Mouse (Mus musculus) heart, embryonic 13.5 days (tissue): ENCODE results near the gene Igsf21. TPM values are rescaled to one million over a fixed set of nuclear protein-coding genes. Genes with fewer than 3 reads are reported as not detected.

Source experiments
- ATAC-seq: fragments of 200-750 bp; cut with Nextera tagmentation; 2 replicates; pipeline ENCODE4 v1.8.0; 2017; ENCODE audit warnings: moderate TSS enrichment; ENCODE audit not compliant: insufficient number of reproducible peaks, low FRiP score, low TSS enrichment; ENCODE audit errors: extremely low read depth
- H3K27ac ChIP-seq: fragments of 300-500 bp; sonication (generic); replicated peaks from 2 replicates; pipeline ENCODE4 v1.5.1; 2015; ENCODE audit warnings: moderate library complexity, mild to moderate bottlenecking, inconsistent platforms
- H3K27me3 ChIP-seq: fragments of 300-500 bp; sonication (generic); replicated peaks from 2 replicates; pipeline ENCODE4 v1.6.1; 2015; ENCODE audit warnings: mild to moderate bottlenecking, inconsistent platforms
- H3K36me3 ChIP-seq: fragments of 300-500 bp; sonication (generic); 2 replicates; pipeline ENCODE4 v1.6.1; 2015; ENCODE audit warnings: mild to moderate bottlenecking, inconsistent platforms
- H3K4me1 ChIP-seq: fragments of 300-500 bp; sonication (generic); 2 replicates; pipeline ENCODE4 v1.6.1; 2015; ENCODE audit warnings: inconsistent platforms
- H3K4me2 ChIP-seq: fragments of 300-500 bp; sonication (generic); 2 replicates; pipeline ENCODE4 v1.6.1; 2015; ENCODE audit warnings: inconsistent platforms, mild to moderate bottlenecking, moderate library complexity
- H3K4me3 ChIP-seq: fragments of 300-500 bp; sonication (generic); 2 replicates; pipeline ENCODE4 v1.5.1; 2015; ENCODE audit warnings: moderate library complexity, mild to moderate bottlenecking, inconsistent platforms
- H3K9ac ChIP-seq: fragments of 300-500 bp; sonication (generic); 2 replicates; pipeline ENCODE4 v1.6.1; 2015; ENCODE audit warnings: inconsistent platforms, mild to moderate bottlenecking, moderate library complexity
- H3K9me3 ChIP-seq: fragments of 300-500 bp; sonication (generic); 2 replicates; pipeline ENCODE4 v1.6.1; 2016; ENCODE audit warnings: inconsistent platforms
- WGBS: fragments of 180-500 bp; shearing (Covaris S2); methylation state at CpG from one replicate; pipeline ENCODE4 v1.1.7; 2015; ENCODE audit warnings: mixed read lengths; 5-methylcytosine and 5-hydroxymethylcytosine counted together
- polyA plus RNA-seq: library from polyadenylated mRNA; unstranded; fragments of >200 nt; fragmentation: Nextera tagmentation; extraction: Ambion mirVana; gene quantifications from 2 replicates; pipeline ENCODE4 v1.2.1, GENCODE M21; 2015

The Igsf21 gene
- polyA plus RNA-seq, 1 experiment from 2014 or later, result 0.13 TPM

DNA sequence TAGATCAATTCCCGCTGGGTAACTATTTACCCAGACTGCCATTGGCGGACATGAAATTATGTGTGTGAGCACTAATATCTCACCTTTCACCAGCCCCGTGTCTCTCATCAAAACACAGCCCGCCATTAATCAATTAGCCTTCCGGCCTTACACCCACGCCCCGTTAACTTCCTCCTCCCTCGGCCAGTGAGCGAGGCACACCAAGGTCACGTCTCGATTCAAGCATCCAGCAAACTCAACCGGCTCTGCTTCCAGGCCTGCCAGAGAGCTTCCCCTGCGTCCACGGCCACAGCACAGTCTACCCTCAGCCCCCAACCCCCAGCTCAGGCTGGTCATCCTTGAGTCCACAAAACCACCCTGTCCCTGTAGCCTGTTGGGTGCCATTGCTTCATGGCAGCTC lies 32.2 kb downstream of the Igsf21 start:
- Histone ChIP-seq H3K9me3 (no peaks in the 10 kb centered on the region), H3K4me2 (no peak overlapping the region), H3K4me1 (no peaks in the 10 kb centered on the region), H3K9ac (no peak overlapping the region), H3K27me3 (peaks cover 42% of the 10 kb centered on the region), H3K36me3 (no peaks in the 10 kb centered on the region), H3K27ac (no peak overlapping the region), H3K4me3 (no peak overlapping the region)
- ATAC-seq, result no peak
- WGBS, result 51% methylated on average over 14 of the region's 14 CpGs

DNA sequence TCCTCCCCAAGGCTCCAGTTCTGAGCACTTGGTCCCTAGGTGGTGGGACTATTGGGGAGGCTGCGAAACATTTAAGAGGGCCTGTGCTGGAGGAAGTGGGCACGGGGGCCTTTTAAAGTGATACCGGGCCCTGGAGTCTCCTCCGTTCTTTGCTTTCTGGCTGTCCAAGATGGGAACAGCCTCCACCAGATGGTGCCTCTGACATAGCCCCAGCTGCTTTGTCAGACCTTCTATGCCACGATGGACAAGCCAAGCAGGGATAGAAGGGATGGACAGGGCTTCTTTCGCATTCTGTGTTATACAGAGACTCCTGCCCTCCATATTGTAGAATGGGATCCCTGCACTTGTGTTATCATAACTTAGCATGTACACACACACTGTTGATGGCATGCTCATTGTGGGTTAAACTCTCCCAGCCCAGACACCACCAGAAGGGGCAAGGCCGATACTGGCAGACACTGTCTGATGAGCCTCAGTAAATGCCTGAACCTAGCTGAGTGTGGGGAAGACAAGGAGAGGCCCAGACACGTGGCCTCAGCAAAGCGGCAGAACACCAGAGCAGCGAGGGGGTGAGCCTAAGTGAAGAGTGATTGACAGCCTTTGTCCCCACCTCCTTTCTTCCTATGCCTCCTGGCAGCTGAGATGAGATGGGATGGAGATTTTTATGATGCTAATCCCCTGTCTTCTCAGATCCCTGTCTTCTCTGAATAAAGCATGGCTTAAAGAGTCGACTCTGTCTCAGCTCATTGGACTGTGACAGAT lies 36.3 kb downstream of the Igsf21 start:
- 62% methylated on average over 11 of the region's 11 CpGs for WGBS
- Histone ChIP-seq H3K9me3 (no peaks in the 10 kb centered on the region; the same call in 1 of the 2 replicates), H3K27me3 (peaks cover 28% of the 10 kb centered on the region), H3K9ac (no peak overlapping the region), H3K27ac (no peak overlapping the region), H3K4me3 (no peak overlapping the region), H3K4me2 (no peak overlapping the region), H3K36me3 (no peaks in the 10 kb centered on the region), H3K4me1 (peaks cover 10% of the 10 kb centered on the region)
- ATAC-seq, result no peak

DNA sequence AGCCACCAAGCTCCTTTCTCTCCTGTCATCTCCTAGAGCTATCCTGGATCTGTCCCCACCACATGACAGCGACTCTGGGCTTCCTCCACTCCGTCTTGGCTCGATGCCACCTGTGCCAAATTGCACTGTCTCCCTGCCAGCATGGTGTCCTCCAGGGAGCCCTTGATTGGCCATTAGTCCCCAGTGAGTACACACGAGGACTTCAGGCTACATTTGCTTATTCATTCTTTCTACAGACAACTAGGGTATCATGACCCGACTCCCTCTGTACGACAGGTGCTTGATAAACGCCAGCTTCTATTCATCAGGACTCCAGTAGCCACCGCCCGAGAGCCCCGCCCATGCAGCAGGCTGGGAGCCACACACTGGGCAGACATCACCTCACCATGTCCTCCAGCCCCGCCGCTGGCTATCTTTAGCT lies 40.8 kb downstream of the Igsf21 start:
- no peak overlapping the region for H3K9ac ChIP-seq
- WGBS, result 36% methylated on average over 12 of the region's 12 CpGs
- no peak overlapping the region for H3K4me3 ChIP-seq
- peaks cover 16% of the 10 kb centered on the region for H3K4me1 ChIP-seq
- H3K27me3 ChIP-seq, result peaks cover 13% of the 10 kb centered on the region
- ATAC-seq, result no peak
- peak overlapping the region; percentile 24; the same call in 1 of the 2 replicates for H3K4me2 ChIP-seq
- H3K36me3 ChIP-seq, result no peaks in the 10 kb centered on the region
- no peaks in the 10 kb centered on the region; the same call in 1 of the 2 replicates for H3K9me3 ChIP-seq
- peak overlapping the region; percentile 13; the same call in 1 of the 2 replicates for H3K27ac ChIP-seq

DNA sequence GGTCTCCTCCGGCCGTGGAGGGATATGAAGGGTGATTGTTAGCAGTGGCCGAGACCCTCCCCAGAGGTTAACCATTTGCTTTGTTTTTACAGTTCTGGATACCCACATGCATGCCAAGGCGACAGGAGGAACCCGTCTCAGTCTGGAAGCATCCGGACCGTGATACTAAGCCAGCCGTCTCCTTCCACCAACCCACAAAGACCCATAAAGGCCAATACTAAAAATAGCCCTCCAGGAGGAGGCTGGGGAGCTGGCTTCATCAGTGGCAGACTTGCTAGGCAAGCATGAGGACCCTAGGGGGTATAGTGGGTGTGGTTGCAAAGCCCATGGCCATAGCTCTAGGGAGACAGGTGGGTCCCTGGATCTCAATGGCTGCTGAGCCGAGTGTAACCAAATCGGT lies 41.8 kb downstream of the Igsf21 start:
- Histone ChIP-seq H3K9ac (no peak overlapping the region), H3K36me3 (no peaks in the 10 kb centered on the region), H3K4me1 (peaks cover 18% of the 10 kb centered on the region), H3K27ac (no peak overlapping the region), H3K9me3 (no peaks in the 10 kb centered on the region; the same call in 1 of the 2 replicates), H3K4me3 (no peak overlapping the region), H3K4me2 (no peak overlapping the region), H3K27me3 (peaks cover 10% of the 10 kb centered on the region)
- ATAC-seq, result no peak
- 69% methylated on average over 10 of the region's 10 CpGs for WGBS

DNA sequence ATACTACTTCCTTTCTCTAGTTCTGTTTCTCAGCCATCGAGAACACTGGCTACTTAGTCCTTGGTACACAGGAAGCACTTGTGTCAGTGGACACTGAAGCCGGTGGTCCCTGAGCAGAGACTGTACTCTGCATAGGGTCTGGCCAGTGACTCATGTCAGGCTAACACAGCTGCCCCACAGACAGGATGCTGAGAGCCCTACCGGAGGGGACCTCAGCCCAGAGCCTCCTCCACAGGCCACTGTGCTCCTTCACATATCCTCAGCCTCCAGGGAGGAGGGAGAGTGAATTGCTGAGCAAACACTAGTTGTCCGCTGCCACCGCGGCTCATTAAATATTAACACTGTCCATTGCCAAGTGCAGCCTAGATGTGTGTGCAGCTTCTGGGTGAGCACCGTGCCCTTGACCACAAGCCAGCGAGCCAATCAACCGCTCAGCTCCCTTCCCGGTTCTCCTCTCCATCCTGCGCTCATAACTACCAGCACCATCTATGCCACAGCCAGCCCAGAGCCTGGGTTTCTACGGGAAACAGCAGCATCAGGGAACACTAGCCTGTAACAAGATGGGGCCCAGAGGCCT lies 42.8 kb downstream of the Igsf21 start:
- Histone ChIP-seq H3K27ac (no peak overlapping the region), H3K27me3 (peaks cover 6% of the 10 kb centered on the region; the same call in 1 of the 2 replicates), H3K9me3 (no peaks in the 10 kb centered on the region; the same call in 1 of the 2 replicates), H3K4me3 (no peak overlapping the region), H3K4me1 (peaks cover 18% of the 10 kb centered on the region), H3K36me3 (no peaks in the 10 kb centered on the region), H3K9ac (no peak overlapping the region), H3K4me2 (no peak overlapping the region)
- ATAC-seq, result no peak
- 81% methylated on average over 12 of the region's 12 CpGs for WGBS

DNA sequence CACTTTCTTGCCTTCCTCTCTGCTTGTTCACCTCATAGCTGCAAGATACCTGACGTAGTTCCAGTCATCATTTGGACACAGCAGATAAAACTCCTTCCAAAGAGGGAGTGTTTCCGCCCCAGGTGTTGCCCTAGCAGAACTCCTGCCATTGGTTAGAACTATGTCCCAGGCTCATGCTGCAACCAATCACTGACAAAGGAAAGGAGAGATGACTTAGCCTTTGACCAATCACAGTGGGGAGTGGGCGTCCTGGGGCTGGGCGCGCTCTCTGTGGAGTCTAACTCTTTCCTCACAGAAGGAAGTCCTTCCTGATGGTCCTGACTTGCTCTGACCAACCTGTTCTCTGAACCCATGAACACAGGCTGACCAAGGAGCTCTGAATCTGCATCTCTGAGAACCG lies 44.4 kb downstream of the Igsf21 start:
- H3K9ac ChIP-seq, result no peak overlapping the region
- no peaks in the 10 kb centered on the region for H3K36me3 ChIP-seq
- peaks cover 10% of the 10 kb centered on the region; the same call in 1 of the 2 replicates for H3K27me3 ChIP-seq
- no peak overlapping the region for H3K4me3 ChIP-seq
- no peak overlapping the region for H3K4me2 ChIP-seq
- no peak overlapping the region for H3K27ac ChIP-seq
- 40% methylated on average over 6 of the region's 6 CpGs for WGBS
- no peak for ATAC-seq
- peaks cover 18% of the 10 kb centered on the region for H3K4me1 ChIP-seq
- H3K9me3 ChIP-seq, result no peaks in the 10 kb centered on the region

DNA sequence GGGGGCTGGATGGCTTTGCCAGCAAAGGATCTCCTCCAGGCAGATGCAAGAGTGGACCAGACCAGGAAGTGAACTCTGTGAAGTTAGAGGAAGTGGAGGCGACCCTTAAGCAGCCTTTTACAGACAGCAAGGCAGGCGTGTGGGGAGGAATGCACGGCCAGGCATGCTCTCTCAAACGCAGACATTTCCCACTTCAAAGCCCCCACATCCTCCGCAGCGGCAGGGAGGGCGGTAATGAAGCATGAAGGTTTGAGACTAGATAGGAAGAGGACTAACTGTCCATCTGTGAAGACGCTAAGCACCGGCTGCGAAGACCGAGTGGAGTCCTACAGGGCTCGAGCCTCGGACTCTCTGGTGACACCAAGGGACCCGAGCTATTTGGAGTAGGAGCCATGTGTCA lies 46.3 kb downstream of the Igsf21 start:
- peaks cover 8% of the 10 kb centered on the region for H3K4me1 ChIP-seq
- H3K9me3 ChIP-seq, result no peaks in the 10 kb centered on the region
- no peaks in the 10 kb centered on the region for H3K36me3 ChIP-seq
- WGBS, result 53% methylated on average over 14 of the region's 14 CpGs
- no peak overlapping the region for H3K27ac ChIP-seq
- no peak for ATAC-seq
- no peak overlapping the region for H3K9ac ChIP-seq
- no peak overlapping the region for H3K4me3 ChIP-seq
- peaks cover 25% of the 10 kb centered on the region for H3K27me3 ChIP-seq
- no peak overlapping the region for H3K4me2 ChIP-seq

DNA sequence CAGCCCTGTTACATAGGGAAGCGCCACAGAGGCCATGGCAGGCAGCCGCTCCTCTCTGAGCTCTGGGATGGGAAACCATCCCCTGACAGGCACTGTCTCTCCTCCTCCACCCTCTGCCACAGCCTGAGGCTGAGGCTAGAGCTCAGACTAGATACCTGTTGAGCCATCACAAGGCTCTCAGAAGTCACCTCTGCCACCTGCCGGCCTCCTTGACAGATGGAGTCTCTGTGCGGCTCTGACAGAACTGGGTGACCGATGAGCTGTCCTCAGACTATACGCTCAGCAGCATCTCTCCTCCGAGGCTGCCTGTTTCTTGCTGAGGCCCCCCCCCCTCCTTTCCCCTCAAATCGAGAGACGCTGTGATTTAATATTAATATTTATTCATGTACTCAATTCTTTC lies 49.9 kb downstream of the Igsf21 start:
- ATAC-seq, result no peak
- H3K27me3 ChIP-seq, result peaks cover 37% of the 10 kb centered on the region
- whole genome bisulfite sequencing, result 58% methylated on average over 9 of the region's 9 CpGs
- no peak overlapping the region for H3K4me3 ChIP-seq
- H3K4me2 ChIP-seq, result no peak overlapping the region
- H3K36me3 ChIP-seq, result no peaks in the 10 kb centered on the region
- H3K27ac ChIP-seq, result no peak overlapping the region
- H3K9ac ChIP-seq, result no peak overlapping the region
- H3K9me3 ChIP-seq, result no peaks in the 10 kb centered on the region
- 0 out of 2 replicates have a peak, but pooled peaks cover 3% of the 10 kb centered on the region for H3K4me1 ChIP-seq

DNA sequence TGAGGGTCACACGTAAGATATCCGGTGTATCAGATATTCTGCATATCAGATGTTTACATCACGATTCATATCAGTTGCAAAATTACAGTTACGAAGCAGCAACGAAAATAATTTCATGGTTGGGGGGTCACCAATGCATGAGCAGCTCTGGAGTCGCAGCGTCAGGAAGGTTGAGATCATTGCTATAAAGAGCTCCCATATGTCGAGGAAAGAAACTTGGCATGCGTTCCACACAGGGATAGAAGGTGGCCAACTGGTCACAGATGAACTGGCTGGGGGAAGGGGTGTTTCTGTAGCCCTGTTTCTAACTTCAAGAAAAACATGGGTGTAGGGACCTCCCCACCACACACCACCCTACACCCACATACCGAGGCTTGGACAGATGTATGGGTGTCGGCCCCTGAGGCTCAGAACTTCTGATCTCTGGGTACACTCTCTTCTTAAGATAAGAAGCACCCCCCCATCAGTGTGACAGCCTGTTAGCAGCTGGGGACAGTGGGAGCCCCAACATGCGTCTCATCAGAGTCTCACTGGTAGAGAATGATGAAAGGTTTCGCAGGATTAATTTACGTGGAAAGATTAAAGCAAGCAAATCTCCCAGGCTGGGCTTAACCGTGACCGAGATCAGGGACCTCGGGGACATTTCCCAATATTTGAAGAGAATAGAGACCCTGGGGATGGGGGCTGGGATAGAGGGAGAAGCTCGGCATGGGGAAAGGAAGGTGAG lies 54.1 kb downstream of the Igsf21 start:
- H3K27me3 ChIP-seq, result peaks cover 62% of the 10 kb centered on the region
- 76% methylated on average over 18 of the region's 18 CpGs for WGBS
- ATAC-seq, result no peak
- no peak overlapping the region for H3K27ac ChIP-seq
- H3K36me3 ChIP-seq, result no peaks in the 10 kb centered on the region
- H3K4me2 ChIP-seq, result no peak overlapping the region
- H3K9ac ChIP-seq, result no peak overlapping the region
- no peaks in the 10 kb centered on the region for H3K9me3 ChIP-seq
- peaks cover 5% of the 10 kb centered on the region; the same call in 1 of the 2 replicates for H3K4me1 ChIP-seq
- no peak overlapping the region for H3K4me3 ChIP-seq

DNA sequence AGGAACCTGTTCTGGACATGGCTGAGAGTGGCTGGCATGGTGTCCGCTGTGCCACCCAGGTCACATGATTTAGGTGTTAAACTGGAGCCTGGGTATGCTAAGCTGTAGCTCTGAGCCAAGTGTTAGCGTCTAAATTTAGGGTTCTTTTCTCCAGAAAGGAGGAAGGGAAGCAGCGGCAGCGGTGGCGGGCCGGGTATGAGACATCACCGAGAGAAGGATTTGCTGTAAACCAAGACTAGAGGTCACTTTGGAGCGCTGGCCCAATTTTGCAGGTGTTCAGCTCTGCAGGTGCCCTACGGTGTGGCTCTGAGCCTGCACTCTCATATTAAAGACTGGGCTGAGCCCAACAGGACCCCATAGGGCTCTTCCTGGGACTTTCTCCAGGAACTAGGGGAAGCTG lies 57.0 kb downstream of the Igsf21 start:
- 75% methylated on average over 9 of the region's 9 CpGs for WGBS
- Histone ChIP-seq H3K4me3 (no peak overlapping the region), H3K27me3 (peaks cover 66% of the 10 kb centered on the region), H3K9me3 (no peaks in the 10 kb centered on the region), H3K27ac (no peak overlapping the region), H3K4me2 (no peak overlapping the region), H3K9ac (no peak overlapping the region), H3K36me3 (no peaks in the 10 kb centered on the region), H3K4me1 (peaks cover 5% of the 10 kb centered on the region; the same call in 1 of the 2 replicates)
- ATAC-seq, result no peak

DNA sequence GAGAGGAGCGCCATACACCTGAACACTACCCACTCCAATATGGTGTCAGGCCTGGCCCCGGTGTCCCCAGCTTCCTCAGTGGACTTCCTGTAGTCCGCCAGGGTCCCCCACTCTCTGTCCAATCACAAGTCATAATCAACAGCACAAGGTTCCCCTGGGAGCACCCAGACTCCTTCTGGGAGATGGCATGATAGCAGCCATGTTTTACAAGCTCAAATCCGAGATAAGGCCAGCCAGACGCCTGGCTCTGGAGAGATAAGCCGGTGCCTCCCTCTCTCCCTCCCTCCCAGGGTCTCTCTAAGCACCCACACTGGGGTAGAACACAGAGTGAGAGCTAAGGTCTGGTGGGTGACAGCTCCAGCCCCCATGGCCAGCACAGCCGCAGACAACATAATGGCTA lies 58.0 kb downstream of the Igsf21 start:
- no peaks in the 10 kb centered on the region for H3K36me3 ChIP-seq
- H3K27me3 ChIP-seq, result peaks cover 65% of the 10 kb centered on the region
- H3K9ac ChIP-seq, result no peak overlapping the region
- H3K27ac ChIP-seq, result no peak overlapping the region
- no peak overlapping the region for H3K4me3 ChIP-seq
- H3K4me1 ChIP-seq, result peaks cover 5% of the 10 kb centered on the region; the same call in 1 of the 2 replicates
- no peaks in the 10 kb centered on the region for H3K9me3 ChIP-seq
- WGBS, result 39% methylated on average over 7 of the region's 7 CpGs
- no peak overlapping the region; the same call in 1 of the 2 replicates for H3K4me2 ChIP-seq
- no peak for ATAC-seq
